Mouse (Mus musculus): ENCODE results near the gene Upf1. TPM values are rescaled to one million over a fixed set of nuclear protein-coding genes. Genes with fewer than 3 reads are reported as not detected.

Upf1 gene
- polyA plus RNA-seq, 1 experiment from 2014 or later = 17.5 TPM

DNA sequence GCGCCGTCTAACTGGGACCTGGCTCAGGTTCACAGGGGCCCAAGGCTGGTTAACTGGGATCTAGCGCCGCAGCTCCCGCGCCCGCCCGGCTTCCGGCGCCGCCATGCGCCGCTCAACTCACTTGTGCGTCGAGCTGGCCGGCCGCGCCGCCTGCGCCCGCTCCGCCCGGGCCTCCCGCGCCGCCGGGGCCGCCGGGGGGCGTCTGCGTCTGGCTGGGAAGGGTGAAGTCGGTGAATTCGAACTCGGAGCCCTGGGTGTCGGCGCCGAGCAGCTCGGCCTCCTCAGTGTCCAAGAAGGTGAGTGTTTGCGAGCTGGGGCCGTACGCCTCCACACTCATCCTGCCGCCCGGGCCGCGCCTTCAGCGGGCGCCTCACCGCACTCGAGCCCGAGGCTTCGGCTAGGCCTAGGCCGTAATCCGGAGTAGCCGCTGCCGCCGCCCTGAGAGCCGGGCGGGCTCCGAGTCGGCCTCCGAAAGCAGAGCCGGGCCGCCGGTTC, 374 bp downstream of the Upf1 start:
- peak overlapping the region; percentile 95 for H3K4me2 ChIP-seq (replicated peaks)
- ATAC-seq (replicated peaks) = peak; percentile 65
- under 1% methylated on average over 61 of the region's 64 CpGs for WGBS
- no peaks in the 10 kb centered on the region for H3K36me3 ChIP-seq
- H3K27ac ChIP-seq (replicated peaks) = peak overlapping the region; percentile 90
- no peaks in the 10 kb centered on the region for H3K27me3 ChIP-seq
- peak overlapping the region; percentile 90 for H3K9ac ChIP-seq (replicated peaks)
- H3K4me3 ChIP-seq = peak overlapping the region; percentile 100
- H3K9me3 ChIP-seq = no peaks in the 10 kb centered on the region
- peaks cover 49% of the 10 kb centered on the region for H3K4me1 ChIP-seq

DNA sequence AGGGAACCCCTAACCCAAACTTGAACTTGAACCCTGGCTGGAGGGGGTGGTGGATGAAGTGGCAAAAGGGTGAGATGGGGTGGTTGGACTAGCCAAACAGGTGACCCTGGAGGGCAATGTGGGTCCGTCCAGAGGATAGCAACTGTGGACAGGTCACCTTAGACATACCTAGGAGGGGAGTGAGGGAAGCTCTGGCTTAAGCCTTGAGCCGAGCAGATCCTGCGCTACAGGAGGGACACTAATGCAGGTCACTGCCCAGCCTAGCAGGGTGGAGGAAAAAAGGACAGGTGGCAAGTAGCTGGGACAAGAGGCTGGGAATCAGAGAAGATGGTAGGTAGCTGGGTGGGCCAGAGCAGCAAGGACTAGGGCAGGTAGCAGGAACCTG, 1.1 kb downstream of the Upf1 start:
- peak overlapping the region; percentile 95 for H3K4me2 ChIP-seq (replicated peaks)
- 29% methylated on average over 3 of the region's 3 CpGs for WGBS

DNA sequence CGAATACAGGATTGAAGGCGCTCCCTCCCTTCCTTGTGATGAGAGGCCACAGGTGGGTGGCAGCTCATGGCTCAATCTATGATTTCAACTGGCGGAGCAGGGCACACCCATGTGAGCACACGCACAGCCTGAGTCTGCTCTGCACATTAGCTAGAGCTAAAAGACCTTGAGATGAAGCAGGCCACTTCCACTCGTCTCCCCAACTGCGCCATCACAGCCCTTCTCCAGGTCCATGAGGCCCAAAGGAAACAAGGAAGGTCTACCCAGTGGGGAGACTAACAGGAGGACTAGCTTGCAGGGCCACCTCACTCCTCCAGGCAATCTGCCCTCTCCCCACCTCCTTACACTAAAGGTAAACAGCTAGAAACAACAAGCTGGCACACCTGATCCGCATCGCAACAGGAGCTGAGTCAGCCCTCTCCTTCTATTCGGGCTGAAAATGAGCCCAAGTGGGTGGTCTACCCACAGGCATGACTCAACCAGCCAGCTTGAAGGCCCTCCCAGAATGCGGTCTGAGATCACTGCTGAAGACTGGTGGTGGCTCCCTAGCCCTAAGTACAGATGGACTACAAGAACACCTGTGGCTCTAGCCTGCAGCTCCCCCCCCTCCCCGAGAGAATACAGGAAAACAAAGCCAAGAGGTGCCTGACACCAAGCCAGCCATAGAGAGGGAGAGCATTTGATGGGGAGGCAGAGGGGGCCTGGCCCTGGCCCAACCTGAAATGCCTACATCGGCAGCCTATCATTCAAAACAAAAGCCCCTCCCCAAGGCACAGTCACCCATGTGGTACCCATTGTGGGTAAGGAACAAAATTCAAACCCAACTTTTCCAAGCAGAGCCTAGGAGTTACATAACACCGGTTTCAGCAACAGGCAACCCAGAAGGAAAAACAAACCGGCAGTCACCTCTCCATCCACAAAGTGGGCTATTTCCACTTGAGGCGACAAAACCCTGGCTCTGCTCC, 1.8 kb downstream of the Upf1 start:
- WGBS = 44% methylated on average over 15 of the region's 15 CpGs

More for the DNA sequence above, 1.1 kb downstream of the Upf1 start:
- Histone ChIP-seq H3K27ac (replicated peaks) (no peak overlapping the region), H3K9me3 (no peaks in the 10 kb centered on the region), H3K4me1 (peaks cover 50% of the 10 kb centered on the region), H3K36me3 (no peaks in the 10 kb centered on the region), H3K9ac (replicated peaks) (peak overlapping the region; percentile 90), H3K27me3 (no peaks in the 10 kb centered on the region), H3K4me3 (peak overlapping the region; percentile 100)
- no peak for ATAC-seq (replicated peaks)

DNA sequence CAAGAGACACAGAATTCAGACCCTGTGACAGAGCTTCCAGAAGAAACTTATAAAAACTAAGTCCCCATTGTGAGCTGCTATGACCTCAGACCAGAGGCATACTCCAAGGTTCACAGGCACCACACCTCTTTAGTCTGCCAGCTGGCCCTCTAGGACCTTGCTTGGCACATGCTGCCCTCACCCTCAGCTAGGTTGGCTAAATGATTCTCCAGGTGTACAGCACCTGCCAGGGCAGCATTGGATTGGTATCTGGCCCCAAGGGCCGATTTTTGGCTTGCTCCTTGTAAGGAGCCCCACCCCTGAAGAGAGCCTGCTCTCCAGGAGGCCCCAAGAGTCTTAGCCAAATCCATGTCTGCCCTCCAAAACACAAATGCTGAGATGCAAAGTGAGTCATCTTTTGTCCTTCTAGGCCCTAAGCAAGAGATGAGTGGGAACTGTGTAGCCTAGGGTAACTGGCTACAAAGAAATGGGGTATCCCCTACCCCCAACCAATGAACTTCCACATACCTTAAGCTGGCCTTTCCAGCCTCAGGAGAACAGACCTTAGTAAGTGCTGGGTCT, 5.1 kb downstream of the Upf1 start:
- Histone ChIP-seq H3K4me3 (no peak overlapping the region), H3K4me1 (peaks cover 51% of the 10 kb centered on the region)

More for the DNA sequence above, 1.8 kb downstream of the Upf1 start:
- Histone ChIP-seq H3K9ac (replicated peaks) (peak overlapping the region; percentile 90), H3K27ac (replicated peaks) (no peak overlapping the region), H3K4me3 (peak overlapping the region; percentile 100), H3K27me3 (no peaks in the 10 kb centered on the region), H3K36me3 (no peaks in the 10 kb centered on the region), H3K4me1 (peaks cover 50% of the 10 kb centered on the region), H3K4me2 (replicated peaks) (peak overlapping the region; percentile 95), H3K9me3 (no peaks in the 10 kb centered on the region)
- ATAC-seq (replicated peaks) = no peak

DNA sequence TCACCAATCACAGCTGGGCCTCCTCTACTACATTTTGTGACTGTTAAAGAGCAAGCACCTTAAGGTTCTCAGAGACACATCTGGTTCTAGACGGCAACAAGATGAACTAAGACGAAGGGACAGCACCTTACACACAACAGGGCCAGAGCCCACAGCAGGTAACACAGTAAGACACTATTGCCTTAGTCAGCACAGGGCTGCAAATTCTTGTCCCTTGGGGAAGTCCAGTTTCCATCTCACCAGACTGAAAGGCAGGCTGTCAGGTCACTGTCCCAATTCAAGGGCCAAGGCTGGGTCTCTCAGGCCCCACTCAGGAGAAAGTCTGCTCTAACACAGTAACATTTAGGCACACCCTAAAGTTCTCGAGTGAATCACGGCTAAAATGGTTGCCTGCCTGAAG, 5.6 kb downstream of the Upf1 start:
- H3K4me1 ChIP-seq = peaks cover 55% of the 10 kb centered on the region
- peaks cover 10% of the 10 kb centered on the region for H3K36me3 ChIP-seq
- no peak overlapping the region for H3K4me2 ChIP-seq (replicated peaks)
- WGBS = 86% methylated on average over 4 of the region's 4 CpGs
- no peaks in the 10 kb centered on the region for H3K27me3 ChIP-seq
- no peak overlapping the region for H3K4me3 ChIP-seq
- H3K27ac ChIP-seq (replicated peaks) = no peak overlapping the region
- no peak overlapping the region for H3K9ac ChIP-seq (replicated peaks)
- ATAC-seq (replicated peaks) = no peak
- no peaks in the 10 kb centered on the region for H3K9me3 ChIP-seq

More for the DNA sequence above, 5.1 kb downstream of the Upf1 start:
- whole genome bisulfite sequencing = 95% methylated on average over 1 of the region's 1 CpGs
- no peak for ATAC-seq (replicated peaks)
- Histone ChIP-seq H3K27ac (replicated peaks) (no peak overlapping the region), H3K27me3 (no peaks in the 10 kb centered on the region), H3K9ac (replicated peaks) (no peak overlapping the region), H3K36me3 (peaks cover 5% of the 10 kb centered on the region), H3K9me3 (no peaks in the 10 kb centered on the region), H3K4me2 (replicated peaks) (no peak overlapping the region)

DNA sequence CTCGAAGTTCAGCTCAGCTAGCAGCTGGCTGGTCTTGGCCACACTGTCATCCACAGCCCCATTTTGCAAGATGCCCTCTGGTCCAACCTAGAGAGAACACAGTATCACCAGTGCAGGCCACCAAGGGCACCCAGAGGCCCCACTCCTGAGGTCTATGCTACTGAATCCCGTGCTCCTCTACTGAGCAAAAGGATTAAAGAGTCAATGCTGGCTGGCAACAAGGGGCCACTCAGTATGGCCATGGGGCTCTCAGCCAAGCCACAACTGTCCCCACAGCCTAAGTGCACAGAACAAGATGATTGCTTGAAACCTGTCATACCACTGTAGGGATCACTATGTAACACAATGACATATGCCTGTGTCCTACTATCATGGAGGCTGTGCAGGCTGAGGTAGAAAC, 8.8 kb downstream of the Upf1 start:
- peaks cover 41% of the 10 kb centered on the region for H3K36me3 ChIP-seq
- ATAC-seq (replicated peaks) = no peak
- WGBS = 88% methylated on average over 2 of the region's 2 CpGs

GRCm38 (mm10) chr8:70343696-70344095, 9.4 kb downstream of the Upf1 start:
- Histone ChIP-seq H3K9ac (replicated peaks) (no peak overlapping the region; the same call in 1 of the 2 replicates), H3K36me3 (peaks cover 46% of the 10 kb centered on the region), H3K4me2 (replicated peaks) (no peak overlapping the region), H3K9me3 (no peaks in the 10 kb centered on the region), H3K4me1 (peaks cover 24% of the 10 kb centered on the region), H3K27me3 (no peaks in the 10 kb centered on the region), H3K4me3 (no peak overlapping the region), H3K27ac (replicated peaks) (0 out of 2 replicates have a peak overlapping the region, but pooled peaks have one; percentile 18)
- WGBS = 62% methylated on average over 6 of the region's 6 CpGs
- peak; percentile 46; the same call in 1 of the 2 replicates for ATAC-seq (replicated peaks)

More for the DNA sequence above, 8.8 kb downstream of the Upf1 start:
- Histone ChIP-seq H3K9me3 (no peaks in the 10 kb centered on the region), H3K27ac (replicated peaks) (no peak overlapping the region), H3K4me2 (replicated peaks) (no peak overlapping the region), H3K9ac (replicated peaks) (no peak overlapping the region), H3K4me1 (peaks cover 24% of the 10 kb centered on the region), H3K27me3 (no peaks in the 10 kb centered on the region), H3K4me3 (no peak overlapping the region)

DNA sequence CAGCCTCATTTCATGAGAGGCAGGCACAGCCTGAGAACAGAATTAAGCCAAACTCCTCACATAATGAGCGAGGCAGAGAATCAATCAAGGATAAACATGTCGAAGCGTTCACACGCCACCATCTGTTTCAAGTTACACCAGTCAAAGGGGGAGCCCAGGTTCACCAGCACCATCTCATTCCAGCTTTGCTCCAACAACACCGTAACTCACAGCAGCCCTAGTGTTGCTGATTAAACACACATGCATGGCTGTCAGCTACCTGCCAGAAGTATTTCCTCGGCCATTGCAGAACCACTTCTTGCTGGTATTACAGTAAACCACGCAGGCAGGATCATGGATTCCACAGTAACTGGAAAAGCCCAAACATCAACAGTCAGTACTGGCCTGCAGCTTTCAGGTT, 10.0 kb downstream of the Upf1 start:
- no peaks in the 10 kb centered on the region for H3K27me3 ChIP-seq
- peaks cover 52% of the 10 kb centered on the region for H3K36me3 ChIP-seq
- peak overlapping the region; percentile 18; the same call in 1 of the 2 replicates for H3K27ac ChIP-seq (replicated peaks)
- H3K4me1 ChIP-seq = peaks cover 19% of the 10 kb centered on the region
- H3K4me3 ChIP-seq = no peak overlapping the region
- WGBS = 71% methylated on average over 7 of the region's 7 CpGs
- no peak for ATAC-seq (replicated peaks)
- no peak overlapping the region; the same call in 1 of the 2 replicates for H3K9ac ChIP-seq (replicated peaks)
- no peaks in the 10 kb centered on the region for H3K9me3 ChIP-seq
- no peak overlapping the region for H3K4me2 ChIP-seq (replicated peaks)

DNA sequence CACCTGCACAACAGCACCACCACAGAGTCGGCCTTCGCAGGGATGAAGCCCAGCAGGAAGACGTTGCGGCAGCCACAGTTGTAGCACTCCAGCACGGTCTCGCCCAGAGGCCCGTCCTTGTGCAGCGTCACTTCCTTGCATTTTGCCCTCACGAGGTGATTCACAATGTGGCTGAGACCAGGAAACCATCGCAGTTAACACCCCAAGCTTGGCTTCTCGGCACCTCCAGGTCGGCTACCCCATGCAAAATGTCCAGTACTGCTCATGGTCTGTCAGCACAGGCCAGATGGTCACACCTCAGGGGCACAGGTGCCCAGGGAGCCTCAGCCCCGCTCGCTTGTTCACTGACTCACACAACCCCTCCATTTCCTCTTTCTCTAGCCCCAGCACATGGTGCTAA, 11.1 kb downstream of the Upf1 start:
- no peak for ATAC-seq (replicated peaks)
- H3K9me3 ChIP-seq = no peaks in the 10 kb centered on the region
- H3K27ac ChIP-seq (replicated peaks) = no peak overlapping the region
- H3K9ac ChIP-seq (replicated peaks) = no peak overlapping the region
- 91% methylated on average over 14 of the region's 14 CpGs for WGBS
- H3K4me2 ChIP-seq (replicated peaks) = no peak overlapping the region
- no peaks in the 10 kb centered on the region for H3K27me3 ChIP-seq
- peaks cover 14% of the 10 kb centered on the region for H3K4me1 ChIP-seq
- no peak overlapping the region for H3K4me3 ChIP-seq
- H3K36me3 ChIP-seq = peaks cover 63% of the 10 kb centered on the region

- 88% methylated on average over 7 of the region's 7 CpGs for WGBS
- Histone ChIP-seq H3K4me2 (replicated peaks) (no peak overlapping the region), H3K27ac (replicated peaks) (no peak overlapping the region), H3K9ac (replicated peaks) (no peak overlapping the region), H3K4me1 (peaks cover 14% of the 10 kb centered on the region), H3K4me3 (no peak overlapping the region), H3K9me3 (no peaks in the 10 kb centered on the region), H3K27me3 (no peaks in the 10 kb centered on the region), H3K36me3 (peaks cover 76% of the 10 kb centered on the region)
- ATAC-seq (replicated peaks) = no peak
These were observed 12.4 kb downstream of the Upf1 start for GRCm38 (mm10) chr8:70340659-70341058.

DNA sequence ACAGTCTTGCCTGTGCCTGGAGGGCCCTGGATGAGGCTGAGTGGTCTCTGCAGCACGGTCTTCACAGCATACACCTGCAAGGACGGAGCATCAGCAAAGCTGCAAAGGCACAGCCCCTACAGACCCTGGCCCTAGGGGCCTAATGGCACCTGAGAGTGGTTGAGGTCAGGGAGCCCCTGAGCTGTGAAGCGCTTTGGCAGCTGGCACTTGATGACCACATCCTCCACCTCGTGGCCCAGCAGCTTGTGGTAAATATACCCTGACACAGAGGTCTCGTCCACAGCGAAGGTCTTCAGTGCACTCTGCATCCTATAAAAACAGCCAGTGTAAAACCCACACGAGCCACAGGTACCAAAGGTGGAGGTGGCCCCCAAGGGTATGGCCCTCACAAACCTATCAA, 14.1 kb downstream of the Upf1 start:
- H3K4me2 ChIP-seq (replicated peaks) = no peak overlapping the region
- peaks cover 94% of the 10 kb centered on the region for H3K36me3 ChIP-seq
- no peak overlapping the region for H3K4me3 ChIP-seq
- 93% methylated on average over 7 of the region's 7 CpGs for WGBS
- H3K4me1 ChIP-seq = peaks cover 12% of the 10 kb centered on the region
- no peak overlapping the region for H3K9ac ChIP-seq (replicated peaks)
- H3K27me3 ChIP-seq = no peaks in the 10 kb centered on the region
- no peak for ATAC-seq (replicated peaks)
- no peak overlapping the region for H3K27ac ChIP-seq (replicated peaks)
- H3K9me3 ChIP-seq = no peaks in the 10 kb centered on the region

- Histone ChIP-seq H3K4me1 (peaks cover 28% of the 10 kb centered on the region), H3K27ac (replicated peaks) (no peak overlapping the region), H3K4me3 (no peak overlapping the region), H3K4me2 (replicated peaks) (no peak overlapping the region), H3K9me3 (no peaks in the 10 kb centered on the region), H3K27me3 (no peaks in the 10 kb centered on the region), H3K9ac (replicated peaks) (no peak overlapping the region), H3K36me3 (peaks cover 71% of the 10 kb centered on the region)
- WGBS = 92% methylated on average over 6 of the region's 6 CpGs
- ATAC-seq (replicated peaks) = peak; percentile 0; the same call in 1 of the 2 replicates
These were observed 20.2 kb downstream of the Upf1 start for GRCm38 (mm10) chr8:70332878-70333202.

Measured in forebrain, embryonic 15.5 days (tissue).